Mouse (Mus musculus): ENCODE data around the gene Park7. TPM values are rescaled to one million over a fixed set of nuclear protein-coding genes. Genes with fewer than 3 reads are reported as not detected.

Park7 gene
- polyA plus RNA-seq, 1 experiment from 2014 or later, result 371 TPM

DNA sequence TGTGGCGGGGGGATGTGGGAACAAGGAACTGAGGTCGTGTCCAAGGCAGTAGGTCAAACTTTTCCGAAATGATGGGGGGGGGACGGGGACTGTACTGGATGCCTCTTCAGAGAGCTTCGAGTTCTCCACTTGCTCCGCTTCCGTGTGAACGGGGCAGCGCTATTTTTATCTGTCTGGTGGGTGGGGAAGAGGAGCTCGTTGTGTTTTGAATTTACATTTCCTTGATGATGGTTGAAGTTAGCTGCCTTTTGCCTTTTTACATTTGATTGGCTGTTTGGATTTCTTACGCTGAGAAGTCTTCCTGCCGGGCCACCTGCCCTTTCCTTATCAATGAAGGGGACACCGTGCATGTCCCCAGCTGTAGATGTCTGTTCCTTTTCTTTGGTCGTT lies 23.8 kb upstream of the Park7 start:
- Histone ChIP-seq H3K4me3 (ENCODE audit: low read depth, low read length) (no peak overlapping the region), H3K9me3 (replicated peaks; ENCODE audit: control insufficient read depth, low read length, poor library complexity, severe bottlenecking) (no peaks in the 10 kb centered on the region), H3K4me1 (ENCODE audit: control insufficient read depth, insufficient read depth, low read length) (no peaks in the 10 kb centered on the region), H3K36me3 (ENCODE audit: control insufficient read depth, insufficient read depth, low read length) (no peaks in the 10 kb centered on the region), H3K27me3 (ENCODE audit: control insufficient read depth, insufficient read depth, low read depth, low read length) (no peaks in the 10 kb centered on the region), H3K27ac (ENCODE audit: low read length) (no peak overlapping the region), H3K9ac (ENCODE audit: low read depth, low read length) (no peak overlapping the region), H3K4me2 (ENCODE audit: low read length) (peak overlapping the region; percentile 12; the same call in 1 of the 2 replicates)
- ATAC-seq, result no peak
- WGBS, result 66% methylated on average over 14 of the region's 14 CpGs

DNA sequence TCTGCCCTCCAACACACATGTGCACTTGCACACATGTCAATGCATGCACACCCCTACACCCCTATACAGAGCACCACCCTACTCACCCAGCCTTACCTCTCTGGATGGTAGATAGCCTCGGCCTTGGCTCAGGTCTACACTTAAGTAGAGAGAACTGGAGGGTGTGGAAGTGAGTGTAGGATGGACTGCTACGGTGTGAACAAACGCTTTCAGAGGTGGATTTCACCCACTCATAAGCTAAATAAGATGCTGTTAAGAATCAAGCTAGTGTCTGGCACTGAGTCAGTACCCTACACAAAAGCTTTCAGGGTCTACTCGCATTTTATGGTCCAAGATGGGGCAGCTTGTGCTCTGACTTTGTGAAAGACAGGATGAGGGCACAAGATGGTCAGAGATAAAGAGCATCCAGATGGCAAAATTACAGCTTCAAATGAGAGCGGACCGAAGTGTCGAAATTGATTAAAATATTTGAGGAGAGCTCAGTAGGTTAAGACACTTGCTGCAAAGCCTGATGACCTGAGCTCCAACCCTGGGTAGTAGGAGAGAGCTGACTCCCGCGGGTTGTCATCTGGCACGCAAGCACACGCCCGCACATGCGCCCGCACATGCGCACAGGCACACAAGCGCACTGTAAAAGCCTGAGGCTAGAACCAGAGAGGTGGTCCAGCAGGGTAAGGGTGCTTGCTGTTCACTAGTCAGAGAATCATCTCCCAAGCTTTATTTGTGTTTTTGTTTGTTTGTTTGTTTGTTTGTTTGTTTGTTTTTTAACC lies 23.2 kb upstream of the Park7 start:
- Histone ChIP-seq H3K9ac (ENCODE audit: low read depth, low read length) (no peak overlapping the region), H3K4me1 (ENCODE audit: control insufficient read depth, insufficient read depth, low read length) (no peaks in the 10 kb centered on the region), H3K36me3 (ENCODE audit: control insufficient read depth, insufficient read depth, low read length) (no peaks in the 10 kb centered on the region), H3K4me3 (ENCODE audit: low read depth, low read length) (no peak overlapping the region), H3K27me3 (ENCODE audit: control insufficient read depth, insufficient read depth, low read depth, low read length) (no peaks in the 10 kb centered on the region), H3K27ac (ENCODE audit: low read length) (no peak overlapping the region), H3K9me3 (replicated peaks; ENCODE audit: control insufficient read depth, low read length, poor library complexity, severe bottlenecking) (no peaks in the 10 kb centered on the region), H3K4me2 (ENCODE audit: low read length) (peak overlapping the region; percentile 12; the same call in 1 of the 2 replicates)
- no peak for ATAC-seq
- WGBS, result 80% methylated on average over 16 of the region's 16 CpGs

DNA sequence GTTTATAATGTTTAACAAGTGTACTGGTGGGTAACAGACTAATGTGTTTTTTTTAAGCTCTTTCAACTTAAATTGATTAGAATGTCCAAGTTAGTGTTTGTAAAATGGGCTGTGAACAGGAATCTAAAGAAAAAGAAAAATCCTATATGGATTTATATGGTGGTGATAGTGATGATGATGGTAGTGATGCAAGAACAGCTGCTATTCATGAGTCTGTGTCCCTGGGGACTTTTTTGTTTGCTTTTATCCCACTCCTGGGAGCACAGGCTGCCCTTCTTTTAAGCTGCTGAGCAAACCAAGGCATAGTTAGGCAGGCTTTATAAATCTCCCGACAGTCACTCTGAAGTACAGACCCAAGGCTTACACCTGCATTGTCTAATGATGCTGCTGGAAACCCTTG lies 19.3 kb upstream of the Park7 start:
- H3K9ac ChIP-seq (ENCODE audit: low read depth, low read length), result no peak overlapping the region
- WGBS, result 71% methylated on average over 1 of the region's 1 CpGs
- no peak for ATAC-seq

DNA sequence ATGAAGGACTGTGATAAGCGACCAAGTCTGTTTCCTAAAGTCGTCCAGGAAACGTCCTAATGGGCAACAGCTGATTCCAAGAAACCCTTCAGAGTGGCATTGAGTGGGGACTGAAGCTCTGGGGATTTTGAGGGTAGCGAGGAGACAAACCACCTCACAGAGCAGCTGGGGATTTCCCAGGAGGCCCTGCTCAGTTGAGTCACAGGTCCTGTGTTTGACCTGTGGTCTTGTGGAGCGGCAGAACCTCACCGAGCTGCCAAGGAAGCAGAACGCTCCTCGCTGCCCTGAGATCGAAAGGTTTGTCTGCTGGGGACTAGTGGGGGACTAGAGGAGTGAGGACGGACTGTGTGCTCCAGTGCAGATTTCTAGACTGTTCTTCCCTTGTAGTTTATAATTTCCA lies 13.6 kb upstream of the Park7 start:
- no peaks in the 10 kb centered on the region for H3K36me3 ChIP-seq (ENCODE audit: control insufficient read depth, insufficient read depth, low read length)
- H3K27me3 ChIP-seq (ENCODE audit: control insufficient read depth, insufficient read depth, low read depth, low read length), result no peaks in the 10 kb centered on the region
- ATAC-seq, result no peak
- H3K9ac ChIP-seq (ENCODE audit: low read depth, low read length), result no peak overlapping the region
- 72% methylated on average over 10 of the region's 10 CpGs for WGBS
- no peaks in the 10 kb centered on the region for H3K9me3 ChIP-seq (replicated peaks; ENCODE audit: control insufficient read depth, low read length, poor library complexity, severe bottlenecking)
- H3K4me1 ChIP-seq (ENCODE audit: control insufficient read depth, insufficient read depth, low read length), result no peaks in the 10 kb centered on the region
- no peak overlapping the region for H3K4me2 ChIP-seq (ENCODE audit: low read length)
- H3K4me3 ChIP-seq (ENCODE audit: low read depth, low read length), result no peak overlapping the region
- H3K27ac ChIP-seq (ENCODE audit: low read length), result no peak overlapping the region

More for the DNA sequence above, 19.3 kb upstream of the Park7 start:
- Histone ChIP-seq H3K27me3 (ENCODE audit: control insufficient read depth, insufficient read depth, low read depth, low read length) (no peaks in the 10 kb centered on the region), H3K36me3 (ENCODE audit: control insufficient read depth, insufficient read depth, low read length) (no peaks in the 10 kb centered on the region), H3K4me2 (ENCODE audit: low read length) (no peak overlapping the region), H3K9me3 (replicated peaks; ENCODE audit: control insufficient read depth, low read length, poor library complexity, severe bottlenecking) (no peaks in the 10 kb centered on the region), H3K4me3 (ENCODE audit: low read depth, low read length) (no peak overlapping the region), H3K4me1 (ENCODE audit: control insufficient read depth, insufficient read depth, low read length) (no peaks in the 10 kb centered on the region), H3K27ac (ENCODE audit: low read length) (no peak overlapping the region)

DNA sequence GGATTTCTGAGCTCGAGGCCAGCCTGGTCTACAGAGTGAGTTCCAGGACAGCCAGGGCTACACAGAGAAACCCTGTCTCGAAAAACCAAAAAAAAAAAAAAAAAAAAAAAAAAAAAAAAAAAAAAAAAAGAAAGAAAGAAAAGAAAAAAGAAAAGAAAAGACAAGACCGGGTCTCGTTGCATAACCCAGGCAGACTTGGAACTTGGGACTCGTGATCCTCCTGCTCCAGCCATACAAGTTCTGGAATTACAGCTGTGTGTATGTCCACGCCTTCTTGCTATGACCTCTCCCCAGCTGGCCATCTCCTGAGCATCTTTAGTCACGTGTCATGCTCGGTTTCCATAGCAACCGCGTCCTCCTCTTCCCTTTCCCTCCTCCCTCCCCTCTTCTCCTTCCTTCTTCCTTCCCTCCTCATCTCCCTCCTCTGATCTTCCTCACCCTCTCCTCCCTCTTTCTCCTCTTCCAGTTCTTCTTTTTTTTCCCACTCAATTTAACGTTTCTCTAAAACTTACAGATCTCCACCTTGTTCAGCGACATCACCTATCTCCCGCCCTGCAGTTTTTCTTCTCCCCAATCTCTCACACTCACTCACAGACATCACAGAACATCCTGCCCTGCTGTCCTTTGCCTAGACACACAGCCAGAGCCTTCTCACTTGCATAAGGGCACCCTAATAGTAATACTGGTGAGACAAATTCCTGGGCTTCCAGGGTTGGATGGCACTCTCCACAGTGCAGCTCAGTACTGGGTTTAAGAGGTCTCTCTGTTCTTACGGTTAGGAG lies 12.9 kb upstream of the Park7 start:
- no peak for ATAC-seq
- WGBS, result 46% methylated on average over 13 of the region's 14 CpGs

DNA sequence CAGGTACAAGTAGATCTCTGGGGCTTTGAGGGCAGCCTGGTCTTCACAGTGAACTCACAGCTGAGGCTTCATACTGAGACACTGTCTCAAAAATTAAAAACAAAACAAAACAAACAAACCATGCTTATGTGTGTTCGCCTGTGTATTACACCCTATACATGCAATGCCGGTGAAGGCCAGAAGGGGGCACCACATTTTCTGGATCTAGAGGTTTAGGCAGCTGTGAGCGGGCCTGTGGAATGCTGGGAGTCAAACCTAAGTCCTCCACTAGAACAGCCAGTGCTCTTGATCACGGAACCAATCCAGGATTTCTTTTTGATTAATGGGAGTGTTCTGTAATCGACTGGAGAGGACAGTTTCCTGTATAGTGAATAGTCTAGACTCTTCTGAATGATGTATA lies 11.7 kb upstream of the Park7 start:
- H3K4me1 ChIP-seq (ENCODE audit: control insufficient read depth, insufficient read depth, low read length), result no peaks in the 10 kb centered on the region
- H3K36me3 ChIP-seq (ENCODE audit: control insufficient read depth, insufficient read depth, low read length), result no peaks in the 10 kb centered on the region
- no peak for ATAC-seq
- no peak overlapping the region for H3K4me3 ChIP-seq (ENCODE audit: low read depth, low read length)
- 59% methylated on average over 5 of the region's 5 CpGs for WGBS
- no peak overlapping the region for H3K9ac ChIP-seq (ENCODE audit: low read depth, low read length)
- no peak overlapping the region for H3K4me2 ChIP-seq (ENCODE audit: low read length)
- no peaks in the 10 kb centered on the region for H3K9me3 ChIP-seq (replicated peaks; ENCODE audit: control insufficient read depth, low read length, poor library complexity, severe bottlenecking)
- no peak overlapping the region for H3K27ac ChIP-seq (ENCODE audit: low read length)
- no peaks in the 10 kb centered on the region for H3K27me3 ChIP-seq (ENCODE audit: control insufficient read depth, insufficient read depth, low read depth, low read length)

More for the DNA sequence above, 12.9 kb upstream of the Park7 start:
- Histone ChIP-seq H3K36me3 (ENCODE audit: control insufficient read depth, insufficient read depth, low read length) (no peaks in the 10 kb centered on the region), H3K4me3 (ENCODE audit: low read depth, low read length) (no peak overlapping the region), H3K9ac (ENCODE audit: low read depth, low read length) (no peak overlapping the region), H3K4me2 (ENCODE audit: low read length) (no peak overlapping the region), H3K27ac (ENCODE audit: low read length) (no peak overlapping the region), H3K27me3 (ENCODE audit: control insufficient read depth, insufficient read depth, low read depth, low read length) (no peaks in the 10 kb centered on the region), H3K9me3 (replicated peaks; ENCODE audit: control insufficient read depth, low read length, poor library complexity, severe bottlenecking) (no peaks in the 10 kb centered on the region), H3K4me1 (ENCODE audit: control insufficient read depth, insufficient read depth, low read length) (no peaks in the 10 kb centered on the region)

DNA sequence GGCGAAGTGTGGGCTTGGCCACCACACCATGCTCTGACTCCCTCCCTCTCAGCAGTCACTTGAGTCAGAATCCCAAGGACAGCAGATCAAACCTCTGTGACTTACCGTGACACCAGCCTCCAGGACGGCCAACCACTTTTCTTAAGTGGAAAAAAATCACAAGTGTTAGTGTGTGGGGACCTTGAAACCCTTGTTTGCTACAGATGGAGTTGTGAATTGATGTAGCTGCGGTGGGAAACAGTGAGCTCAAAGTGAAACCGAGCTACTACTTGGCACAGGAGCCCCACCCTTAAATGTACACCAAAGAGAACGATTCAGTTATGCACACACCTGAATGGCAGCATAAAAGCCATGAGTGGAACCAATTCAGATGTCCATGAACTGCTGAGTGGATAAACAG lies 10.7 kb upstream of the Park7 start:
- H3K27me3 ChIP-seq (ENCODE audit: control insufficient read depth, insufficient read depth, low read depth, low read length), result no peaks in the 10 kb centered on the region
- no peaks in the 10 kb centered on the region for H3K36me3 ChIP-seq (ENCODE audit: control insufficient read depth, insufficient read depth, low read length)
- 91% methylated on average over 6 of the region's 6 CpGs for WGBS
- no peaks in the 10 kb centered on the region for H3K4me1 ChIP-seq (ENCODE audit: control insufficient read depth, insufficient read depth, low read length)
- no peak overlapping the region for H3K9ac ChIP-seq (ENCODE audit: low read depth, low read length)
- no peak overlapping the region for H3K4me2 ChIP-seq (ENCODE audit: low read length)
- H3K9me3 ChIP-seq (replicated peaks; ENCODE audit: control insufficient read depth, low read length, poor library complexity, severe bottlenecking), result no peaks in the 10 kb centered on the region
- no peak overlapping the region for H3K27ac ChIP-seq (ENCODE audit: low read length)
- ATAC-seq, result no peak
- no peak overlapping the region for H3K4me3 ChIP-seq (ENCODE audit: low read depth, low read length)

DNA sequence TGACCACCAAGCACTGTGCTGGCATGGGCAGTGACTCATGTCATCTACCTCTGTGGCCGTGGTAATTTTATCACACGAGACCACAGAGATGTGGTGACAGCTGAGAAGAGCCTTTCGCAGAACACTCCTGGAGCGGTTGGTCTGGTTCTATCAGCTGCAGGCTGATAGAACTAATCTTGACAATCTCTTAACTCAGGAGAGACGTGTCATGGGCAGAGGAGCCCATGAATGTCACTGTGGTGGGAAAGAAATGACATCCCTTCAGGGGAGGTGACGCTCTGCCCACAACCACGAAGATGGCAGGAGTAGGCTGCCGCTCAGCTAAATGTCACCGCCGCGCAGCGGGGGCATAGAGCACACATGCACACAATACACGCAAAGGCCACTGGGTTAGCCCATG lies 10.1 kb upstream of the Park7 start:
- ATAC-seq, result no peak
- H3K4me2 ChIP-seq (ENCODE audit: low read length), result no peak overlapping the region
- no peaks in the 10 kb centered on the region for H3K4me1 ChIP-seq (ENCODE audit: control insufficient read depth, insufficient read depth, low read length)
- no peak overlapping the region for H3K4me3 ChIP-seq (ENCODE audit: low read depth, low read length)
- H3K36me3 ChIP-seq (ENCODE audit: control insufficient read depth, insufficient read depth, low read length), result no peaks in the 10 kb centered on the region
- H3K9ac ChIP-seq (ENCODE audit: low read depth, low read length), result no peak overlapping the region
- no peak overlapping the region for H3K27ac ChIP-seq (ENCODE audit: low read length)
- WGBS, result 86% methylated on average over 13 of the region's 13 CpGs
- no peaks in the 10 kb centered on the region for H3K27me3 ChIP-seq (ENCODE audit: control insufficient read depth, insufficient read depth, low read depth, low read length)
- H3K9me3 ChIP-seq (replicated peaks; ENCODE audit: control insufficient read depth, low read length, poor library complexity, severe bottlenecking), result no peaks in the 10 kb centered on the region

DNA sequence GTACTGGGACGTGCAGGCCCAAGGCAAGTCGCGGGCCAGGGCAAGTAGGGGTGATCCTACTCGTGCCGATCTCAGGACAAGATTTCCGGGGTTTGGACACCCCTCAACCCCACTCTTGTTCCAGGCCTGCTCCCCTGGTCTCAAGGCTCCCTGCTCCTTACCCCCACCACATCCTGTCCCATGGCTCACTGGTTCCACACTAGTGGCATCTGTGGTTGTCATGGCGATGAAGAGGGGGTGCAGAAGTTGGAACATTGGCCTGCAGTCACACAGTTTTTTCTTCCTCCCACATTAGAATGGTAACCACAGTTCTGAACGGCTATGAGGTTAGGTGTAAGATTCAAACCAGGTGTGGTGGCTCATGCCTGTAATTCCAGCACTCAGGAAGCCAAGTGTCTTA lies 7.0 kb upstream of the Park7 start:
- 86% methylated on average over 8 of the region's 8 CpGs for WGBS
- Histone ChIP-seq H3K9ac (ENCODE audit: low read depth, low read length) (no peak overlapping the region), H3K9me3 (replicated peaks; ENCODE audit: control insufficient read depth, low read length, poor library complexity, severe bottlenecking) (no peaks in the 10 kb centered on the region), H3K4me3 (ENCODE audit: low read depth, low read length) (no peak overlapping the region), H3K4me1 (ENCODE audit: control insufficient read depth, insufficient read depth, low read length) (no peaks in the 10 kb centered on the region), H3K27ac (ENCODE audit: low read length) (no peak overlapping the region), H3K4me2 (ENCODE audit: low read length) (no peak overlapping the region), H3K27me3 (ENCODE audit: control insufficient read depth, insufficient read depth, low read depth, low read length) (no peaks in the 10 kb centered on the region), H3K36me3 (ENCODE audit: control insufficient read depth, insufficient read depth, low read length) (no peaks in the 10 kb centered on the region)
- ATAC-seq, result no peak
